Mouse (Mus musculus) liver, adult 2 months (tissue): ENCODE measurements around the gene Fam114a1. TPM values are rescaled to one million over a fixed set of nuclear protein-coding genes. Genes with fewer than 3 reads are reported as not detected.

Experiments used
- DNase-seq: peaks from one replicate; pipeline ENCODE4 v3.0.0-alpha.2; 2011; ENCODE audit warnings: low read depth, low spot score; ENCODE audit errors: extremely low read depth
- H3K27ac ChIP-seq: fragments of 200-500 bp; replicated peaks from 2 replicates; pipeline ENCODE4 v1.5.1; 2012; ENCODE audit warnings: low read depth, mild to moderate bottlenecking, control low read depth, inconsistent platforms, low read length; ENCODE audit not compliant: insufficient read depth
- H3K27me3 ChIP-seq: fragments of 200-500 bp; 2 replicates; pipeline ENCODE4 v1.6.1; 2012; ENCODE audit warnings: mild to moderate bottlenecking, moderate library complexity, low read length, inconsistent platforms; ENCODE audit not compliant: control insufficient read depth, insufficient read depth
- H3K36me3 ChIP-seq: fragments of 200-500 bp; 2 replicates; pipeline ENCODE4 v1.6.1; 2012; ENCODE audit warnings: low read length, inconsistent platforms; ENCODE audit not compliant: control insufficient read depth, insufficient read depth
- H3K4me1 ChIP-seq: fragments of 200-500 bp; 2 replicates; pipeline ENCODE4 v1.6.1; 2011; ENCODE audit warnings: low read length; ENCODE audit not compliant: control insufficient read depth, insufficient read depth
- H3K4me3 ChIP-seq: fragments of 200-500 bp; 2 replicates; pipeline ENCODE4 v1.5.1; 2011; ENCODE audit warnings: low read depth, mild to moderate bottlenecking, control low read depth, low read length, moderate library complexity; ENCODE audit not compliant: insufficient read depth
- H3K79me2 ChIP-seq: fragments of 200-500 bp; 2 replicates; pipeline ENCODE4 v1.6.1; 2012; ENCODE audit warnings: inconsistent platforms, mild to moderate bottlenecking, low read length, moderate library complexity; ENCODE audit not compliant: control insufficient read depth, insufficient read depth
- H3K9ac ChIP-seq: fragments of 200-500 bp; 2 replicates; pipeline ENCODE4 v1.6.1; 2012; ENCODE audit warnings: low read depth, mild to moderate bottlenecking, control low read depth, inconsistent platforms, low read length
- CTCF ChIP-seq: fragments of 200-500 bp; IDR thresholded peaks from 2 replicates; pipeline ENCODE4 v1.5.1; 2011; ENCODE audit warnings: low read depth, low read length, control low read depth
- POLR2A ChIP-seq: fragments of 200-500 bp; IDR thresholded peaks from 2 replicates; pipeline ENCODE4 v1.6.1; 2011; ENCODE audit warnings: low read length, control low read depth; ENCODE audit not compliant: insufficient read depth; ENCODE audit errors: extremely low read depth
- WGBS: fragments of 180-500 bp; shearing (Covaris S2); methylation state at CpG from one replicate; pipeline ENCODE4 v1.1.7; 2018; 5-methylcytosine and 5-hydroxymethylcytosine counted together
- polyA plus RNA-seq: library from polyadenylated mRNA; depleted of rRNA; stranded (reverse); fragments of >200 nt; gene quantifications from 2 replicates; pipeline ENCODE4 v1.2.3, GENCODE M21; 2012; rRNA removed
- total RNA-seq: library from RNA; depleted of rRNA; stranded (reverse); fragments of >200 nt; gene quantifications from 2 replicates; pipeline ENCODE4 v1.2.3, GENCODE M21; 2014; rRNA removed

The Fam114a1 gene
- total RNA-seq (16.6 and 20.2 TPM in 2 replicates), polyA plus RNA-seq (9.0 and 11.9 TPM in 2 replicates)

GRCm38 (mm10) chr5:64969861-64970771 is at the start of gene Fam114a1:
Gene Fam114a1, plus strand, starts transcription at chr5:64970071.
- DNase-seq = peak; percentile 52
- under 1% methylated on average over 68 of the region's 68 CpGs for WGBS
- no peaks in the 10 kb centered on the region for H3K27me3 ChIP-seq
- no peak; the same call in 1 of the 2 replicates for TF ChIP-seq POLR2A
- no peak for TF ChIP-seq CTCF
- H3K36me3 ChIP-seq = no peaks in the 10 kb centered on the region
- peak within 1 kb of the TSS; percentile 96 for H3K27ac ChIP-seq
- peaks cover 10% of the 10 kb centered on the region; the same call in 1 of the 2 replicates for H3K4me1 ChIP-seq
- H3K79me2 ChIP-seq = peaks cover 4% of the 10 kb centered on the region; the same call in 1 of the 2 replicates
- H3K9ac ChIP-seq = peak within 1 kb of the TSS; percentile 93
- peak within 1 kb of the TSS; percentile 97 for H3K4me3 ChIP-seq

- Histone ChIP-seq H3K4me1 (no peaks in the 10 kb centered on the region), H3K27ac (no peak overlapping the region), H3K4me3 (no peak overlapping the region), H3K9ac (no peak overlapping the region), H3K79me2 (no peaks in the 10 kb centered on the region), H3K36me3 (no peaks in the 10 kb centered on the region), H3K27me3 (no peaks in the 10 kb centered on the region)
- peak; percentile 16 for DNase-seq
- 80% methylated on average over 5 of the region's 5 CpGs for WGBS
- TF ChIP-seq CTCF (no peak), POLR2A (no peak)
These were observed 46.9 kb upstream of the Fam114a1 start for GRCm38 (mm10) chr5:64922891-64923381.

- TF ChIP-seq POLR2A (no peak), CTCF (no peak)
- no peaks in the 10 kb centered on the region for H3K79me2 ChIP-seq
- no peak overlapping the region for H3K27ac ChIP-seq
- H3K36me3 ChIP-seq = no peaks in the 10 kb centered on the region
- DNase-seq = no peak
- no peaks in the 10 kb centered on the region for H3K27me3 ChIP-seq
- WGBS = 26% methylated on average over 3 of the region's 3 CpGs
- no peak overlapping the region for H3K9ac ChIP-seq
- no peaks in the 10 kb centered on the region for H3K4me1 ChIP-seq
- H3K4me3 ChIP-seq = no peak overlapping the region
These were observed 37.7 kb upstream of the Fam114a1 start for GRCm38 (mm10) chr5:64932215-64932614.

- Histone ChIP-seq H3K36me3 (no peaks in the 10 kb centered on the region), H3K9ac (no peak overlapping the region), H3K27me3 (no peaks in the 10 kb centered on the region), H3K79me2 (no peaks in the 10 kb centered on the region), H3K4me1 (no peaks in the 10 kb centered on the region), H3K4me3 (no peak overlapping the region), H3K27ac (no peak overlapping the region)
- TF ChIP-seq POLR2A (no peak), CTCF (no peak)
- WGBS = 80% methylated on average over 15 of the region's 15 CpGs
- no peak for DNase-seq
These were observed 37.1 kb upstream of the Fam114a1 start for GRCm38 (mm10) chr5:64932775-64933174.

- no peaks in the 10 kb centered on the region for H3K27me3 ChIP-seq
These were observed 18.4 kb upstream of the Fam114a1 start for GRCm38 (mm10) chr5:64951486-64951885.

GRCm38 (mm10) chr5:64954931-64955330 is 14.9 kb upstream of the Fam114a1 start:
- Histone ChIP-seq H3K27me3 (no peaks in the 10 kb centered on the region), H3K9ac (no peak overlapping the region), H3K36me3 (no peaks in the 10 kb centered on the region), H3K4me1 (no peaks in the 10 kb centered on the region), H3K4me3 (no peak overlapping the region), H3K27ac (no peak overlapping the region), H3K79me2 (no peaks in the 10 kb centered on the region)
- 90% methylated on average over 8 of the region's 8 CpGs for WGBS
- no peak for DNase-seq
- TF ChIP-seq POLR2A (no peak), CTCF (no peak)

More at GRCm38 (mm10) chr5:64951486-64951885, 18.4 kb upstream of the Fam114a1 start:
- Histone ChIP-seq H3K27ac (no peak overlapping the region), H3K4me3 (no peak overlapping the region), H3K79me2 (no peaks in the 10 kb centered on the region), H3K4me1 (no peaks in the 10 kb centered on the region), H3K9ac (no peak overlapping the region), H3K36me3 (no peaks in the 10 kb centered on the region)
- WGBS = 94% methylated on average over 5 of the region's 5 CpGs
- TF ChIP-seq CTCF = no peak
- TF ChIP-seq POLR2A = no peak
- DNase-seq = no peak
